Mouse (Mus musculus) macrophage (primary cell): Measurements from ENCODE around the gene Sema7a. TPM values are rescaled to one million over a fixed set of nuclear protein-coding genes. Genes with fewer than 3 reads are reported as not detected.

Experiments used
- polyA plus RNA-seq: library from polyadenylated mRNA; stranded (reverse); fragments of 250-400 nt; gene quantifications from 3 replicates; pipeline ENCODE4 v1.2.4, GENCODE M21; 2018; ENCODE audit warnings: inconsistent platforms

The Sema7a gene
- polyA plus RNA-seq, 1 experiment from 2014 or later, result 0.17 TPM

Other genes starting within 250 kb of the Sema7a start
- 5.3 to 7.7 TPM (median 6.3 TPM) in 3 replicates for gene Edc3, start 231.6 kb upstream of the Sema7a start, polyA plus RNA-seq
- gene Clk3, start 174.3 kb upstream of the Sema7a start, polyA plus RNA-seq, result 29.7 to 113 TPM (median 47.9 TPM) in 3 replicates
- 7.7 to 8.9 TPM (median 8.3 TPM) in 3 replicates for gene Arid3b, start 103.3 kb upstream of the Sema7a start, polyA plus RNA-seq
- 45.4 to 61.7 TPM (median 59.7 TPM) in 3 replicates for gene Ubl7, start 29.1 kb upstream of the Sema7a start, polyA plus RNA-seq
- not detected in 3 replicates for gene Cyp11a1, start 66.3 kb downstream of the Sema7a start, polyA plus RNA-seq
- not detected in 3 replicates for gene Stra6, start 123.7 kb downstream of the Sema7a start, polyA plus RNA-seq
- gene Ccdc33, start 178.7 kb downstream of the Sema7a start, polyA plus RNA-seq, result not detected in 3 replicates